Mouse (Mus musculus): ENCODE measurements around the gene Cnppd1. TPM values are rescaled to one million over a fixed set of nuclear protein-coding genes. Genes with fewer than 3 reads are reported as not detected.
A peak's percentile ranks its signal among the peaks of the same experiment; 100 is the strongest.

Cnppd1 gene
- polyA plus RNA-seq, 1 experiment from 2014 or later: 45.6 TPM

- Histone ChIP-seq H3K27ac (ENCODE audit: low read depth, low read length) (no peak overlapping the region), H3K9me3 (ENCODE audit: control insufficient read depth) (no peaks in the 10 kb centered on the region), H3K4me2 (replicated peaks; ENCODE audit: low read depth) (peak overlapping the region; percentile 98), H3K27me3 (replicated peaks; ENCODE audit: control insufficient read depth, insufficient read depth, low read length) (no peaks in the 10 kb centered on the region), H3K4me1 (replicated peaks; ENCODE audit: control insufficient read depth, insufficient read depth, low read length) (0 out of 2 replicates have a peak, but pooled peaks cover 2% of the 10 kb centered on the region), H3K4me3 (ENCODE audit: low read depth, low read length) (peak overlapping the region; percentile 60), H3K9ac (ENCODE audit: low read depth, low read length) (peak overlapping the region; percentile 38), H3K36me3 (ENCODE audit: control insufficient read depth, insufficient read depth) (peaks cover 47% of the 10 kb centered on the region)
- ATAC-seq: peak; percentile 37
- WGBS: 5% methylated on average over 23 of the region's 23 CpGs
- no peak for TF ChIP-seq CTCF (IDR thresholded peaks at IDR 0.05; ENCODE audit: low read depth)
These were observed 37.0 kb upstream of the Cnppd1 start for GRCm38 (mm10) chr1:75179334-75180104.

- Histone ChIP-seq H3K4me3 (ENCODE audit: low read depth, low read length) (peak within 1 kb of the TSS; percentile 84), H3K4me1 (replicated peaks; ENCODE audit: control insufficient read depth, insufficient read depth, low read length) (peaks cover 7% of the 10 kb centered on the region; the same call in 1 of the 2 replicates), H3K27me3 (replicated peaks; ENCODE audit: control insufficient read depth, insufficient read depth, low read length) (no peaks in the 10 kb centered on the region), H3K9ac (ENCODE audit: low read depth, low read length) (peak within 1 kb of the TSS; percentile 69), H3K36me3 (ENCODE audit: control insufficient read depth, insufficient read depth) (peaks cover 39% of the 10 kb centered on the region), H3K27ac (ENCODE audit: low read depth, low read length) (peak within 1 kb of the TSS; percentile 91), H3K9me3 (ENCODE audit: control insufficient read depth) (no peaks in the 10 kb centered on the region), H3K4me2 (replicated peaks; ENCODE audit: low read depth) (peak within 1 kb of the TSS; percentile 68)
- under 1% methylated on average over 59 of the region's 59 CpGs for WGBS
- ATAC-seq: peak; percentile 99
- TF ChIP-seq CTCF (IDR thresholded peaks at IDR 0.05; ENCODE audit: low read depth): 0 out of 2 replicates have a peak, but pooled peaks have one; percentile 32
These were observed 26.3 kb upstream of the Cnppd1 start, which contains the start of gene Zfand2b for GRCm38 (mm10) chr1:75168472-75169464. Gene Zfand2b (plus strand): TSS chr1:75168646.

- H3K27ac ChIP-seq (ENCODE audit: low read depth, low read length): no peak overlapping the region
- H3K27me3 ChIP-seq (replicated peaks; ENCODE audit: control insufficient read depth, insufficient read depth, low read length): no peaks in the 10 kb centered on the region
- peak overlapping the region; percentile 84 for H3K4me3 ChIP-seq (ENCODE audit: low read depth, low read length)
- WGBS: 9% methylated on average over 7 of the region's 7 CpGs
- H3K9me3 ChIP-seq (ENCODE audit: control insufficient read depth): no peaks in the 10 kb centered on the region
- H3K4me2 ChIP-seq (replicated peaks; ENCODE audit: low read depth): peak overlapping the region; percentile 68
- TF ChIP-seq CTCF (IDR thresholded peaks at IDR 0.05; ENCODE audit: low read depth): no peak
- peaks cover 35% of the 10 kb centered on the region for H3K36me3 ChIP-seq (ENCODE audit: control insufficient read depth, insufficient read depth)
- 0 out of 2 replicates have a peak, but pooled peaks have one; percentile 0 for ATAC-seq
- H3K4me1 ChIP-seq (replicated peaks; ENCODE audit: control insufficient read depth, insufficient read depth, low read length): peaks cover 7% of the 10 kb centered on the region; the same call in 1 of the 2 replicates
- peak overlapping the region; percentile 69; the same call in 1 of the 2 replicates for H3K9ac ChIP-seq (ENCODE audit: low read depth, low read length)
These were observed 25.6 kb upstream of the Cnppd1 start for GRCm38 (mm10) chr1:75168093-75168471.

GRCm38 (mm10) chr1:75160256-75160617, 17.7 kb upstream of the Cnppd1 start:
- no peaks in the 10 kb centered on the region for H3K36me3 ChIP-seq (ENCODE audit: control insufficient read depth, insufficient read depth)
- no peak for TF ChIP-seq CTCF (IDR thresholded peaks at IDR 0.05; ENCODE audit: low read depth)
- H3K9me3 ChIP-seq (ENCODE audit: control insufficient read depth): no peaks in the 10 kb centered on the region
- H3K9ac ChIP-seq (ENCODE audit: low read depth, low read length): no peak overlapping the region
- no peaks in the 10 kb centered on the region for H3K27me3 ChIP-seq (replicated peaks; ENCODE audit: control insufficient read depth, insufficient read depth, low read length)
- H3K27ac ChIP-seq (ENCODE audit: low read depth, low read length): no peak overlapping the region
- no peak for ATAC-seq
- H3K4me2 ChIP-seq (replicated peaks; ENCODE audit: low read depth): no peak overlapping the region
- WGBS: 83% methylated on average over 4 of the region's 4 CpGs
- no peaks in the 10 kb centered on the region for H3K4me1 ChIP-seq (replicated peaks; ENCODE audit: control insufficient read depth, insufficient read depth, low read length)
- H3K4me3 ChIP-seq (ENCODE audit: low read depth, low read length): no peak overlapping the region

- ATAC-seq: no peak
- no peak for TF ChIP-seq CTCF (IDR thresholded peaks at IDR 0.05; ENCODE audit: low read depth)
These were observed 17.2 kb upstream of the Cnppd1 start for GRCm38 (mm10) chr1:75159540-75160255.

More at GRCm38 (mm10) chr1:75159540-75160255, 17.2 kb upstream of the Cnppd1 start:
- Histone ChIP-seq H3K4me2 (replicated peaks; ENCODE audit: low read depth) (no peak overlapping the region), H3K4me1 (replicated peaks; ENCODE audit: control insufficient read depth, insufficient read depth, low read length) (no peaks in the 10 kb centered on the region), H3K27me3 (replicated peaks; ENCODE audit: control insufficient read depth, insufficient read depth, low read length) (no peaks in the 10 kb centered on the region), H3K9ac (ENCODE audit: low read depth, low read length) (no peak overlapping the region), H3K9me3 (ENCODE audit: control insufficient read depth) (no peaks in the 10 kb centered on the region), H3K4me3 (ENCODE audit: low read depth, low read length) (no peak overlapping the region), H3K27ac (ENCODE audit: low read depth, low read length) (no peak overlapping the region), H3K36me3 (ENCODE audit: control insufficient read depth, insufficient read depth) (no peaks in the 10 kb centered on the region)
- 61% methylated on average over 5 of the region's 5 CpGs for WGBS

All from intestine, postnatal 0 days (tissue).